Mouse (Mus musculus) liver, adult 2 months (tissue): ENCODE data around the gene Pptc7.

Source experiments
- CTCF ChIP-seq: fragments of 200-500 bp; IDR thresholded peaks from 2 replicates; pipeline ENCODE4 v1.5.1; 2011; ENCODE audit warnings: low read depth, low read length, control low read depth
- POLR2A ChIP-seq: fragments of 200-500 bp; IDR thresholded peaks from 2 replicates; pipeline ENCODE4 v1.6.1; 2011; ENCODE audit warnings: low read length, control low read depth; ENCODE audit not compliant: insufficient read depth; ENCODE audit errors: extremely low read depth

DNA sequence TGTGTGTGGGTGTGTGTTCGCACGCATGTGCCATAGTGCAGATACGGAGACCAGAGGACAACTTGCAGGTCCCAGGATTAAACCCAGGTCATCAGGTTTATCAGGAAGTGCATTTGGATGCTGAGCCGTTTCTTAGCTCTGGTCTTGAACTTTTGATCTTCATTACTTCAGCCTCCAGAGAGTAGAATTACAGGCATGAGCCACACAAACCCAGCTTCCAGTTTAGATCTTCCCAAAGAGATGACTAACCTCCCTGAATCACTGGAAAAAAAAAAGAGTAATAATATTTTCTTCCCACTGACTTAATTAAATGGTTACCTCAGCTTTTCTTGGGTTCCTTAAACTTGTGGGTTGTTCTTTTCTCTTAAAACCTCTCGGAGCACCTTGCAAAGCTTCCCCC is 11.3 kb upstream of the Pptc7 start:
- TF ChIP-seq POLR2A = no peak
- no peak for TF ChIP-seq CTCF
